Mouse (Mus musculus) lung, postnatal 14 days (tissue): Measurements from ENCODE around the gene Kdf1.
"Not testable (repeated sequence)": the region's sequence is repeated elsewhere in the genome, so short reads cannot be mapped to it uniquely, and the experiment has no call there.

Experiments used
- DNase-seq: peaks from one replicate; pipeline ENCODE4 v3.0.0; 2021

The Kdf1 gene

DNA sequence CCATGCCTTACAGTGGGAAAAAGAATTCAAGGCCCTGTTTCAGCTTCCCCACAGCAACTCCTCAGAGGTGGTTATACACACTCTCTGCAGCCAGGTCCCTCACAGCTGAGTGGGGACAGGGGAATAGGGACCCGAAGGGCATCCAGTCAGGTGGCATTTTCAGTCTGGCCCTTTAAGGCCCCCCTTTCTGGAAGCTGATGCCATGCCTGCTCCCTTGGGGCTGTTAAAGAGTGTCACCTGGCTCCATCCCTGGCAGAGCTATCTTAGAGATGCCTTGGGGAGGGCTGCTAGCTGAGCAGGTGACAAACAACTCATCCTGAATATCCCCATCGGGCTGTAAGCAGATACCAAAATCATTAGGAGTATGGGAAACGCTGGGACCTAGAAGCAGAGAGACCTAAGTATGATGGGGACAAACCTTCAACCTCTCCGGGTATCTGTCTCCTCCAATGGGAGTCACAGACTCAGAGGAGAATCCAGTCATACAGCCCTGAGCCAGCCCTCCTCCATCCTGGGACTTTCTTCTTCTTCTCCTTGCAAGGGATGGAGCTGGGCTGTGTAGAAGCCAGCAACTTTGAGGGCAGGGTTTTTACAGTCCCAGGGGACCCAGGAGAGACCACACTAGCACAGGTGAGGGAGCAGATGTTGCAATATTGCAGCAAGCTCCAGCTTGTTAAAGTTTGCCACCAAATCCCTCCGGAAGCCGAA, 21.9 kb upstream of the Kdf1 start:
- no peak for DNase-seq

- no peak for DNase-seq
Measured at GRCm38 (mm10) chr4:133497461-133498159, 21.2 kb upstream of the Kdf1 start.

- peak; percentile 60 for DNase-seq
Measured at GRCm38 (mm10) chr4:133498160-133498724, 20.5 kb upstream of the Kdf1 start, which contains the start of gene Trnp1. Gene Trnp1, minus strand, starts transcription at chr4:133498550.

GRCm38 (mm10) chr4:133501514-133501913, 17.2 kb upstream of the Kdf1 start:
- no peak for DNase-seq

DNA sequence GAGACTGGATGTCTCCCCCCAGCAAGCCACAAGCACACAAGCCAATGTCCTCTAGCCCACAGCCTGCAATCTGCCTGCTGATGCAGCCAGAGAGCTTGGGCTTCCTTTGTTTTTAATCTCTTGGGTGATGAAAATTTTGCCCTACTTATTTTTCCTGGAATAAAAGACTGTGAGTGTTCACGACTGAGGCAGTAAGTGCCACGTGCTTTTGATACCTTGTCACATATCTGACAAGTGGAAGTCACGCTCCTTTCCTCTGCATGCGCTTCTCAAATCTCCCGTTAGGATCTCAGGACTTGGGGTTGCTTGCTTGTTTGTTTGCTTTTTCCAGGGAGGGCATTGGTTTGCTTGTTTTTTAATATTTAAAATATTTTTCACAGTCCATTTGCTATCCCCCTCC, 14.5 kb upstream of the Kdf1 start:
- no peak for DNase-seq

GRCm38 (mm10) chr4:133504755-133505485, 13.8 kb upstream of the Kdf1 start:
- DNase-seq = no peak

DNA sequence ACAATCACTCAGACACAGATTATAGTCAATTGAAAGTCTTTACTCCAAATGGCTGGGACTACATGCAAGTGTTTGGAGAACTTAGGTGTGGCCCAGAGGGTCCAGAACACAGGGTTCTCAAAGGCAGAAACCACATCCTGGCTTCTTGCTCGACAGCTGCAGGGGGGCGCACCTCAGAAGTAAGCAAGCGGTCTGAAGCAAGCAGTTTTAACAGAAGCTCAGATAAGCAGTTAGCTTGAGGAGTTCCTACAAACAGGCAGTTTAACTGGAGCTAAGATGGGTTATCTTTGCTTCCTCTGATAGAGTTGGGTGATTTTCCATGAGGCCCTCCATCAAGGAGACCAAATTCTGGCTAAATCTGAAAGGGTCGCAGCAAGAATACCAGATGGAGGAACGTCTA, 12.2 kb upstream of the Kdf1 start:
- no peak for DNase-seq

DNA sequence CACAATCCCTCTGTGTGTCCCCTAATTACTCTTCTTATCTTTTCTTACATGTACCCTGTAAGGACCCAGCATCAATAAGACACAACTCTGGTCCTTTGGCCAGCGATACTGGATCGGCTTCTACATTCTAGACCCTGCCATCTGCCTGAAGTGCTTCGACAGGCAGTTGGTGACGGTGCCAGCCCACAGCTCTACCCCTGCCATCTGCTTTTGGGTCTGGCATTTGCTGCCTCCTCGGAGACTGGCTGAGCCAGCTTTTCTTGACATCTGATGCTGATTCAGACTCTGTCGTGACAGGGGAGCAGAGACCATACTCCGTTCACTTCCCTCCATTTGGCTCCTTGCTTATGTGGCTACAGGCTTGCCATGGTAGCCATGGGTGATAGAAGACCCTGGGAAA, 9.8 kb upstream of the Kdf1 start:
- DNase-seq = no peak

DNA sequence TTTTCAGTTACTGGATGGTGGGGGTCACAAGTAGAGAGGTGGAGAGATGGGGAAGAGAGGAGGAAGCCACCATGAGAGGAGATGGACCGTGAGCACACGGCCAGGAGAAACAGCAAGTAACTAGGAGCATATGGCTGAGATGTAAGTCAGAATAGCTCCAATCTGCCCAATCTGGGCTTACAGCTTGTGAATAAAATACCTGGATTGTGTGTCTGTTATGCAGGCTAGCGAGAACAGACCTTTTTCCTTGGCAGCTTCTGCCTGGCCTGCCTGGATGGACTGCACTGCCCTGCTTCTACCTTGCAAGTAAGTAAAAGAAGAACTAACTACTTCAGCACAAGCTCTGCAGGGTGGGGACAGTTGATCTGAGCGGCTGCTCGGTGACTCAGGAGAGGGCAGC, 7.7 kb upstream of the Kdf1 start:
- no peak for DNase-seq

DNA sequence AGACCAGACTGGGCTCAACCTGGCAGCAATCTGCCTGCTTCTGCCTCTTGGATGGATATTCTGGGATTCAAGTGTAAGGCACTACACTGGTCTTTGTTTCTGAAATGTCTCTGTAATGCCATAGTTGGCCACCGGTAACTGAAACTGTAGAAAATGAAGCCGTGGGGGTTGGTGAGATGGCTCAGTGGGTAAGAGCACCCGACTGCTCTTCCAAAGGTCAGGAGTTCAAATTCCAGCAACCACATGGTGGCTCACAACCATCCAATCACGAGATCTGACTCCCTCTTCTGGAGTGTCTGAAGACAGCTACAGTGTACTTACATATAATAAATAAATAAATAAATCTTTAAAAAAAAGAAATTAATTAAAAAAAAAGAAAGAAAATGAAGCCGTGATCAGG, 6.3 kb upstream of the Kdf1 start:
- DNase-seq = not testable (repeated sequence)

GRCm38 (mm10) chr4:133512972-133513371, 5.8 kb upstream of the Kdf1 start:
- DNase-seq = peak; percentile 80

DNA sequence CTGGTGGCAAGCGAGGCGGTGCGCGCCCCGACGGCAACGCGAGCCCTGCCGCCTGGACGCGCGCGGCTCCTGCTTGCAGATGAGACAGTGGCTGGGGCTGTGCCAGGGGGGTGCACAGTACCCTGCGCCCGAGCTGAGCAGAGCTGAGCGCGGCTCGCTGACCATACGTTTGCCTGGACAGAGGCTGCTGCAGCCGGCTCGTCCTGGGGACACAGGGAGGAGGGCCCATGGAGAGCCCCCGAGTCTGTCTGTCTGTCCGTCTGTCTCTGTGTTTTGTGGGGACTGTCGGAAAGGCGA, 554 bp downstream of the Kdf1 start:
- no peak for DNase-seq

- no peak for DNase-seq
Measured at GRCm38 (mm10) chr4:133521502-133521901, 2.7 kb downstream of the Kdf1 start.

GRCm38 (mm10) chr4:133527788-133528187, 9.0 kb downstream of the Kdf1 start:
- no peak for DNase-seq

GRCm38 (mm10) chr4:133532777-133533176, 14.0 kb downstream of the Kdf1 start:
- DNase-seq = no peak

- no peak for DNase-seq
Measured at GRCm38 (mm10) chr4:133536081-133536480, 17.3 kb downstream of the Kdf1 start.

- DNase-seq = no peak
Measured at GRCm38 (mm10) chr4:133536652-133537051, 17.9 kb downstream of the Kdf1 start.

- peak; percentile 95 for DNase-seq
Measured at GRCm38 (mm10) chr4:133545272-133546231, 26.8 kb downstream of the Kdf1 start, which contains the start of gene Nudc. Gene Nudc, minus strand, starts transcription at chr4:133545996.

DNA sequence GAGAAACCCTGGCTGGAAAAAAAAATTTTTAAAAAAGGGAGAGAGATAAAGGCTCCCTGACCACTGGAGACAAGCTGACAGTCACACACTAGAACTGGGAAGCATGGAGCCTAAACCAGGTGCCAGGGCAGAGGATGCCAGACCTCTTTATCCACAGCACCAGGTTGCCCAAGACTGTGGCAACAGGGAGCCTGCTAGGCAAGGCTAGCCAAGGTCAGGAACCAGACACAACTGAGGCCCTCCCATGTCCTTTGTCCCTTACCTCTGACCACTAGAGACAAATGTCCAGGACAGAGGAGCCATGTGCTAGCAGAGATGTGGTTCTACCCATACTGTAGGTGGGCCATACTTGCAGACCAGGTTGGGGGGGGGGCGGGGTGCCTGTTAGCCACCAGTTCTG, 33.3 kb downstream of the Kdf1 start:
- DNase-seq = no peak

DNA sequence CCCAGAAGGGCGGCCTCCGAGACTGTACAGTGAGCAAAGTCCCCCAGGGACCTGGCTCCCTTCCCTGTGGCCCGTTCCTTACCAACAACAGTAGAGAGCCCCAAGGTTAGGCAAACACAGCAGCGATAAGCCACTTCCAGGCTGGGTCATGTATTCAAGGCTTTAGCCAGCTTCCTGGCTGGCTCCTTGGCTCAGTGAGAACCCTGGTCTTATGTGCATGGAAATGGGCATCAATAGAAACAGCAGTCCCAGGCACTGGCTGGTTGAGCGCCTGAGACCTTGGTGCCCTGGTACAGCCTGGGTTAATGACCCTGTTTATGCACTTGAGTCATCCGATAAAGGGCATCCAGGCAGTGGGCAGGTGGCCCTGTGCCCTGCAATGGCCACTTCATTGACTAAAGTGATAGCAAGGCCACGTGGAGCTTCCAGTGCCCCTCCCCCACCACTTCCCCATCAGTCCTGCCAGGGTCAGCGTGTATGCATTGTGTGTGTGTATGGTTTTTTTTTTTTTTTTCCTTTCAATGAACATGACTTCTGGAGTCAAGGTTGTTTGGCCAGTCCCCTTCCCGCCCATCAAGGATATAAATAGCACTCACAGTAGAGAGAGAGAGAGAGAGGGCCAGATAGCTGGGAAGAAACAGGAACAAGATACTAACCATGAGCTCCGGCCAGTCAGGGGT, 34.1 kb downstream of the Kdf1 start, which contains the start of gene Nr0b2:
Gene Nr0b2, plus strand, starts transcription at position 609 of the 680 bp plus-strand sequence.
- DNase-seq = no peak

- no peak for DNase-seq
Measured at GRCm38 (mm10) chr4:133553448-133554330, 34.9 kb downstream of the Kdf1 start.
